Comparison of ENCODE assay signal across 8 mouse cellular contexts in the genomic region with DNA sequence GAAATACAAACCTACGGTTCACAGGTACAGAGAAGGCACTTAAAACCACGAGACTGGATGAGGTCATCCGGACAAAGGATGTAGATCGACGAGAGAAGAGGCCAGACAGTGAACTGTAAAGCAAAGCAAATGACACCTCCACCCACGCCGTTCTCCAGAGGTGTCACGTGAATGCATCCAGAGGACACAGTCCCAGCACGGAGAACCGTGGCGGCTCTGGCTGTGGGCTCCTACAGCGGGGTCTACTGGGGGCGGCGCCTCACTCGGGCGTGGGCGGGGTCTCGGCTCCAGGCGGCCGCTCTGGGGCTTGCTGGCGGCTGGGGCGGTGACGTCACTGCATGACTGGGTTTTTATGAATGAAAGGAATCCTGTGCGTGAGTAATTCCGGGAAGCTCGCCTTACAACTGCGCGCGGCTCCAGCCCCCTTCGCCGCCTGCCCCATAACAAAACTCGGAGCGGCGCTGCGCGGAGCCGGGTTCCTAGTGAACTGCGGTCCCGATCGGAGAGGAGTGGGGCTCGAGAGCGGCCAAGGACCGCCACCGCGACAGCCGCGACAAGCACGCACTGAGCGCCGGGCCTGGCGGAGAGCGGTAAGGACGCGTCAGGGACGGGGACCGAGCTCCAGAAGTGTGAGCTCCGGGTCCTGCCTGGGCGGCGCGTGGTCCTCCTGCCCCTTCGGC. TPM values are rescaled to one million over a fixed set of nuclear protein-coding genes. Genes with fewer than 3 reads are reported as not detected.
A peak's percentile ranks its signal among the peaks of the same experiment; 100 is the strongest.
DNase-seq lines count a peak whose midpoint lies in the region; ATAC-seq and TF ChIP-seq lines count a peak whose summit lies in the region.

No protein-coding gene starts in this region.

- peak overlapping the region; percentile 18; the same call in 1 of the 2 replicates for H3K27ac ChIP-seq in ES-Bruce4 (ENCODE audit: insufficient read depth, low read length)
- peak overlapping the region; percentile 83 for H3K27ac ChIP-seq in forebrain, embryonic 13.5 days
- H3K27ac ChIP-seq in liver, postnatal 0 days (ENCODE audit: low read depth), result peak overlapping the region; percentile 98
- H3K27ac ChIP-seq in neural tube, embryonic 13.5 days (replicated peaks), result peak overlapping the region; percentile 84

- H3K4me2 ChIP-seq in forebrain, embryonic 13.5 days, result peak overlapping the region; percentile 88
- peak overlapping the region; percentile 97 for H3K4me2 ChIP-seq in liver, postnatal 0 days (ENCODE audit: low read depth, low read length)
- peak overlapping the region; percentile 95 for H3K4me2 ChIP-seq in neural tube, embryonic 13.5 days

- H3K27me3 ChIP-seq in ES-Bruce4 (ENCODE audit: control insufficient read depth, insufficient read depth, low read length, poor library complexity, severe bottlenecking), result no peaks in the 10 kb centered on the region
- peaks cover 27% of the 10 kb centered on the region for H3K27me3 ChIP-seq in forebrain, embryonic 13.5 days
- H3K27me3 ChIP-seq in liver, postnatal 0 days (ENCODE audit: insufficient read depth, low read length), result no peaks in the 10 kb centered on the region
- peaks cover 27% of the 10 kb centered on the region for H3K27me3 ChIP-seq in neural tube, embryonic 13.5 days

- intact Hi-C loops in heart, postnatal 10 days (cut with DNase I), result loop anchor here (5.0 kb wide), 1 partner anchor 75 kb away; no protein-coding TSS in a partner anchor

- H3K36me3 ChIP-seq in ES-Bruce4 (ENCODE audit: control insufficient read depth, insufficient read depth, low read length, poor library complexity, severe bottlenecking), result no peaks in the 10 kb centered on the region
- H3K36me3 ChIP-seq in forebrain, embryonic 13.5 days (ENCODE audit: poor library complexity, severe bottlenecking), result no peaks in the 10 kb centered on the region
- H3K36me3 ChIP-seq in liver, postnatal 0 days (replicated peaks; ENCODE audit: insufficient read depth, low read length), result no peaks in the 10 kb centered on the region
- H3K36me3 ChIP-seq in neural tube, embryonic 13.5 days, result no peaks in the 10 kb centered on the region

- DNase-seq in c-Kit-positive CD71-positive TER-119-positive erythroid progenitor cells, embryonic 14.5 days (ENCODE audit: low spot score), result peak; percentile 77
- peak; percentile 94 to 95 for DNase-seq in heart, postnatal 10 days
- peak; percentile 86 for DNase-seq in layer of hippocampus, adult 11-12 months (ENCODE audit: low spot score)
- DNase-seq in liver, postnatal 0 days, result peak; percentile 91
- peak; percentile 94 for DNase-seq in testis, postnatal 10 days (ENCODE audit: low spot score)

- H3K4me1 ChIP-seq in ES-Bruce4 (ENCODE audit: control insufficient read depth, insufficient read depth, low read length), result peaks cover 2% of the 10 kb centered on the region
- peaks cover 14% of the 10 kb centered on the region for H3K4me1 ChIP-seq in forebrain, embryonic 13.5 days
- peaks cover 50% of the 10 kb centered on the region for H3K4me1 ChIP-seq in liver, postnatal 0 days (ENCODE audit: insufficient read depth)
- peaks cover 20% of the 10 kb centered on the region for H3K4me1 ChIP-seq in neural tube, embryonic 13.5 days (replicated peaks)

- H3K9ac ChIP-seq in ES-Bruce4 (ENCODE audit: low read depth, poor library complexity, severe bottlenecking), result peak overlapping the region; percentile 68
- H3K9ac ChIP-seq in forebrain, embryonic 13.5 days, result peak overlapping the region; percentile 74
- peak overlapping the region; percentile 94 for H3K9ac ChIP-seq in liver, postnatal 0 days (replicated peaks)
- H3K9ac ChIP-seq in neural tube, embryonic 13.5 days, result peak overlapping the region; percentile 79

- TF ChIP-seq POLR2A in ES-Bruce4 (IDR thresholded peaks at IDR 0.05; ENCODE audit: insufficient read depth, low read length), result peak; percentile 20

- ATAC-seq in forebrain, embryonic 13.5 days, result peak; percentile 95
- ATAC-seq in liver, postnatal 0 days, result peak; percentile 69
- ATAC-seq in neural tube, embryonic 13.5 days (ENCODE audit: low read depth), result peak; percentile 93

- TF ChIP-seq EP300 in ES-Bruce4 (IDR thresholded peaks at IDR 0.05; ENCODE audit: insufficient read depth, low read depth, low read length), result no peak
- TF ChIP-seq EP300 in liver, postnatal 0 days (IDR thresholded peaks at IDR 0.05; ENCODE audit: low read depth), result no peak

- WGBS in forebrain, embryonic 13.5 days, result under 1% methylated on average over 61 of the region's 61 CpGs
- under 1% methylated on average over 57 of the region's 61 CpGs for WGBS in liver, postnatal 0 days (ENCODE audit: insufficient replicate concordance)
- WGBS in neural tube, embryonic 13.5 days, result under 1% methylated on average over 61 of the region's 61 CpGs

- no peaks in the 10 kb centered on the region for H3K9me3 ChIP-seq in ES-Bruce4 (replicated peaks; ENCODE audit: control insufficient read depth, insufficient read depth, low read length, poor library complexity, severe bottlenecking)
- no peaks in the 10 kb centered on the region for H3K9me3 ChIP-seq in forebrain, embryonic 13.5 days (replicated peaks)
- no peaks in the 10 kb centered on the region for H3K9me3 ChIP-seq in liver, postnatal 0 days (ENCODE audit: low read length)
- no peaks in the 10 kb centered on the region for H3K9me3 ChIP-seq in neural tube, embryonic 13.5 days

- no peak for TF ChIP-seq CTCF in ES-Bruce4 (IDR thresholded peaks at IDR 0.05; ENCODE audit: low read depth, low read length)
- TF ChIP-seq CTCF in liver, postnatal 0 days (IDR thresholded peaks at IDR 0.05; ENCODE audit: low read depth), result no peak

- peak overlapping the region; percentile 73 for H3K4me3 ChIP-seq in ES-Bruce4 (ENCODE audit: low read depth, low read length)
- H3K4me3 ChIP-seq in forebrain, embryonic 13.5 days, result peak overlapping the region; percentile 68
- peak overlapping the region; percentile 86 for H3K4me3 ChIP-seq in liver, postnatal 0 days (ENCODE audit: low read depth, low read length)
- H3K4me3 ChIP-seq in neural tube, embryonic 13.5 days, result peak overlapping the region; percentile 75

RNA-seq across cellular contexts. Expression of a gene that starts 0.9 kb away (rescaled TPM):
- 12.3 and 14.5 TPM in 2 replicates for polyA plus RNA-seq in ES-Bruce4 (2011; ENCODE audit: insufficient read depth, insufficient read length, low read depth, missing spikeins)
- polyA plus RNA-seq in forebrain, embryonic 13.5 days (2015; fragmentation: Nextera tagmentation; extraction: Ambion mirVana), result 1.2 and 1.3 TPM in 2 replicates
- total RNA-seq in heart, postnatal 10 days (2021), result 1 to 10 TPM; 4.8 to 6.0 TPM
- 0.94 and 1.1 TPM in 2 replicates for polyA plus RNA-seq in liver, postnatal 0 days (2015; fragmentation: Nextera tagmentation; extraction: Ambion mirVana)
- polyA plus RNA-seq in neural tube, embryonic 13.5 days (2015; fragmentation: Nextera tagmentation; extraction: Ambion mirVana), result 0.77 and 1.2 TPM in 2 replicates

RNA-seq across cellular contexts. Expression of a gene that starts 19.1 kb away (rescaled TPM):
- 40.2 and 40.6 TPM in 2 replicates for polyA plus RNA-seq in ES-Bruce4 (2011; ENCODE audit: insufficient read depth, insufficient read length, low read depth, missing spikeins)
- polyA plus RNA-seq in forebrain, embryonic 13.5 days (2015; fragmentation: Nextera tagmentation; extraction: Ambion mirVana), result 24.9 and 29.6 TPM in 2 replicates
- 10 to 100 TPM in 1 of 2 experiments, 1 to 10 TPM in 1; 9.1 to 11.1 TPM for total RNA-seq in heart, postnatal 10 days (2021)
- polyA plus RNA-seq in liver, postnatal 0 days (2015; fragmentation: Nextera tagmentation; extraction: Ambion mirVana), result 18.5 and 18.8 TPM in 2 replicates
- 33.3 and 34.1 TPM in 2 replicates for polyA plus RNA-seq in neural tube, embryonic 13.5 days (2015; fragmentation: Nextera tagmentation; extraction: Ambion mirVana)

RNA-seq across cellular contexts. Expression of a gene that starts 56.1 kb away (rescaled TPM):
- polyA plus RNA-seq in ES-Bruce4 (2011; ENCODE audit: insufficient read depth, insufficient read length, low read depth, missing spikeins), result 50.7 and 59.6 TPM in 2 replicates
- 29.4 and 31.3 TPM in 2 replicates for polyA plus RNA-seq in forebrain, embryonic 13.5 days (2015; fragmentation: Nextera tagmentation; extraction: Ambion mirVana)
- total RNA-seq in heart, postnatal 10 days (2021), result 10 to 100 TPM; 59.2 to 67.8 TPM
- 6.6 and 8.4 TPM in 2 replicates for polyA plus RNA-seq in liver, postnatal 0 days (2015; fragmentation: Nextera tagmentation; extraction: Ambion mirVana)
- 42.0 and 45.8 TPM in 2 replicates for polyA plus RNA-seq in neural tube, embryonic 13.5 days (2015; fragmentation: Nextera tagmentation; extraction: Ambion mirVana)

Comparison
In these comparisons a context has a peak if more than half of its experiments do, and no peak if none do; other contexts are left out.
1. Peak in every context shown above with its lines: DNase-seq, ATAC-seq, H3K4me3 ChIP-seq and H3K27ac ChIP-seq.
2. H3K27ac ChIP-seq: peak in every context shown above with its lines; median percentile 98 in liver, postnatal 0 days; 84 in neural tube, embryonic 13.5 days; 83 in forebrain, embryonic 13.5 days; 18 in ES-Bruce4.